In the genomic region with DNA sequence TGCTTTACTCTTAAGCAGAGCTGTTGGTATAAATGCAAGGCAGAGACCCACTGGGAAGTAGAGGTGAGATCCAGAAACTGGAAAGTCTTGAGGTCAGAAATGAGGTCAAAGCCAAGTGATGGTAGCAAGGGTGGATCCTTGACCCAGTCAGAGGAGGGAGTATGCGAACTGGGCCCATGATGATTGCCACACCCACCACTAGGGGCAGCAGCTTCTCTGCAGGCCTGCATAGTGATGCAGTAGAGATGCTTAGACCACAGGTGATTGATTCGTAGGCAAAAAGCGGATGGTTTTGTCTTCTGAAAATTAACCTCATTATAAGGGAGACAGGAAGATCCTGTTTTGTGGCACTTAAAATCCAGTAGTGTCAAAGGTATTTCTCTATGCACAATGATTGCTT, we compare ENCODE assay signal across 9 mouse cellular contexts. TPM values are rescaled to one million over a fixed set of nuclear protein-coding genes. Genes with fewer than 3 reads are reported as not detected.
DNase-seq lines count a peak whose midpoint lies in the region; ATAC-seq and TF ChIP-seq lines count a peak whose summit lies in the region.
"Had no signal": no experiment of that assay in that cellular context is flagged by ENCODE, and none has a peak within 500 bp of the region (broad histone marks: within the 10 kb centered on the region; RNA-seq: fewer than 3 reads in every experiment).

No protein-coding gene starts in this region.

- no peak overlapping the region for H3K4me2 ChIP-seq in lung, embryonic 14.5 days
- H3K4me2 ChIP-seq: heart, embryonic 15.5 days had no signal

- H3K36me3 ChIP-seq in lung, embryonic 14.5 days (ENCODE audit: insufficient read depth): no peaks in the 10 kb centered on the region
- H3K36me3 ChIP-seq in ES-E14 (ENCODE audit: control insufficient read depth, insufficient read depth, low read length, poor library complexity, severe bottlenecking): no peaks in the 10 kb centered on the region
- H3K36me3 ChIP-seq: heart, embryonic 15.5 days had no signal

- no peak for TF ChIP-seq POLR2A in embryonic fibroblast, embryonic 13.5 days (IDR thresholded peaks at IDR 0.05; ENCODE audit: low read depth, low read length)

- H3K4me3 ChIP-seq in lung, embryonic 14.5 days (ENCODE audit: low read depth, low read length): no peak overlapping the region
- no peak overlapping the region for H3K4me3 ChIP-seq in ES-E14 (ENCODE audit: insufficient read depth in 1 of 2, low read depth in 1 of 2, low read length in 2 of 2, poor library complexity in 1 of 2, severe bottlenecking in 1 of 2)
- H3K4me3 ChIP-seq in embryonic fibroblast, embryonic 13.5 days (ENCODE audit: insufficient read depth, low read length): no peak overlapping the region
- H3K4me3 ChIP-seq: heart, embryonic 15.5 days had no signal

- no peak overlapping the region for H3K9ac ChIP-seq in lung, embryonic 14.5 days
- no peak overlapping the region for H3K9ac ChIP-seq in ES-E14 (ENCODE audit: insufficient read depth, low read depth, low read length, poor library complexity, severe bottlenecking)
- H3K9ac ChIP-seq: heart, embryonic 15.5 days had no signal

- intact Hi-C loops in heart, postnatal 36 days (cut with DNase I): no loop called here

- H3K4me1 ChIP-seq in lung, embryonic 14.5 days (ENCODE audit: insufficient read depth): no peaks in the 10 kb centered on the region
- H3K4me1 ChIP-seq in ES-E14 (ENCODE audit: control insufficient read depth in 2 of 2, insufficient read depth in 2 of 2, low read length in 2 of 2, poor library complexity in 1 of 2): no peaks in the 10 kb centered on the region
- peaks cover 4% of the 10 kb centered on the region; the same call in 1 of the 2 replicates for H3K4me1 ChIP-seq in embryonic fibroblast, embryonic 13.5 days (ENCODE audit: control insufficient read depth, insufficient read depth, low read length)

- DNase-seq in heart, adult 11 months: peak; percentile 80
- no peak for DNase-seq in heart, postnatal 36 days
- no peak for DNase-seq in lung, embryonic 14.5 days
- no peak for DNase-seq in lung, postnatal 14 days
- peak; percentile 31 for DNase-seq in ES-E14 (ENCODE audit: low read depth, low spot score)
- no peak for DNase-seq in ovary, postnatal 36 days (ENCODE audit: low spot score)
- DNase-seq: kidney, adult 9 months had no signal

- peak; percentile 55 for TF ChIP-seq CTCF in lung, embryonic 14.5 days (IDR thresholded peaks at IDR 0.05; ENCODE audit: low read depth)
- TF ChIP-seq CTCF in embryonic fibroblast, embryonic 13.5 days (IDR thresholded peaks at IDR 0.05; ENCODE audit: borderline replicate concordance, insufficient read depth, low read length): peak; percentile 50; the same call in 1 of the 2 replicates

- WGBS in lung, embryonic 14.5 days: 83% methylated on average over 3 of the region's 3 CpGs

- no peaks in the 10 kb centered on the region for H3K9me3 ChIP-seq in lung, embryonic 14.5 days (ENCODE audit: low read depth, low read length)
- H3K9me3 ChIP-seq in ES-E14 (ENCODE audit: control insufficient read depth, insufficient read depth, low read depth, low read length): no peaks in the 10 kb centered on the region
- H3K9me3 ChIP-seq: heart, embryonic 15.5 days had no signal

- no peak overlapping the region for H3K27ac ChIP-seq in lung, embryonic 14.5 days (ENCODE audit: low read depth)
- H3K27ac ChIP-seq in ES-E14 (ENCODE audit: insufficient read depth, low read depth, low read length, poor library complexity, severe bottlenecking): no peak overlapping the region
- no peak overlapping the region for H3K27ac ChIP-seq in embryonic fibroblast, embryonic 13.5 days (ENCODE audit: insufficient read depth, low read length)
- H3K27ac ChIP-seq: heart, embryonic 15.5 days had no signal

- no peak for ATAC-seq in lung, embryonic 14.5 days (ENCODE audit: insufficient read depth)

- in situ Hi-C loops in ES-E14 (cut with MboI; ENCODE audit: low sequenced_read_pairs in 2 of 2, unreplicated experiment in 2 of 2): no loop called here

- no peaks in the 10 kb centered on the region for H3K27me3 ChIP-seq in lung, embryonic 14.5 days (ENCODE audit: insufficient read depth, low read length)
- H3K27me3 ChIP-seq: heart, embryonic 15.5 days had no signal

TF ChIP-seq in ES-E14, 5 proteins besides CTCF, POLR2A, EP300 and RAD21:
- TF ChIP-seq ZC3H11A (IDR thresholded peaks at IDR 0.05; ENCODE audit: borderline replicate concordance, low read depth, low read length): no peak
- no peak for TF ChIP-seq ZNF384 (IDR thresholded peaks at IDR 0.05; ENCODE audit: low read depth, low read length)
- no peak for TF ChIP-seq HCFC1 (IDR thresholded peaks at IDR 0.05; ENCODE audit: borderline replicate concordance, insufficient read depth, low read length)
- TF ChIP-seq CHD2 (IDR thresholded peaks at IDR 0.05; ENCODE audit: low read depth, low read length): no peak

RNA-seq across cellular contexts. Expression of gene Ripply2, which starts 59.6 kb away (rescaled TPM):
- not detected for total RNA-seq in heart, postnatal 36 days (2021)
- polyA plus RNA-seq in lung, embryonic 14.5 days (2014; fragmentation: Nextera tagmentation; extraction: Ambion mirVana): not detected in 2 replicates
- not detected in 2 replicates for total RNA-seq in ES-E14 (2012; rRNA removed)
- polyA plus RNA-seq in embryonic fibroblast, embryonic 13.5 days (2011; ENCODE audit: insufficient read length, low read depth, missing spikeins): not detected in 2 replicates

Comparison
In these comparisons a context has a peak if more than half of its experiments do, and no peak if none do; other contexts are left out.
1. DNase-seq: peak in heart, adult 11 months (single experiment) and ES-E14 (single experiment); none in heart, postnatal 36 days (0 of 2), lung, embryonic 14.5 days (single experiment), lung, postnatal 14 days (single experiment) and ovary, postnatal 36 days (single experiment).